Mouse (Mus musculus) bone marrow, adult 2 months (tissue): ENCODE data around the gene Nlrp6. TPM values are rescaled to one million over a fixed set of nuclear protein-coding genes. Genes with fewer than 3 reads are reported as not detected.
A peak's percentile ranks its signal among the peaks of the same experiment; 100 is the strongest.
"Not testable (repeated sequence)": the region's sequence is repeated elsewhere in the genome, so short reads cannot be mapped to it uniquely, and the experiment has no call there.

Experiments
- H3K27ac ChIP-seq: fragments of 200-500 bp; 2 replicates; pipeline ENCODE4 v1.5.1; 2012; ENCODE audit warnings: low read depth, mild to moderate bottlenecking, control low read depth, inconsistent platforms, low read length; ENCODE audit not compliant: control insufficient read depth, poor library complexity, insufficient read depth
- H3K4me1 ChIP-seq: fragments of 200-500 bp; 2 replicates; pipeline ENCODE4 v1.6.1; 2011; ENCODE audit warnings: low read length; ENCODE audit not compliant: control insufficient read depth, insufficient read depth
- H3K4me3 ChIP-seq: fragments of 200-500 bp; replicated peaks from 2 replicates; pipeline ENCODE3; 2011; ENCODE audit warnings: mild to moderate bottlenecking, low read depth, low read length, control low read depth; ENCODE audit not compliant: control insufficient read depth
- CTCF ChIP-seq: fragments of 200-500 bp; IDR thresholded peaks from 2 replicates; pipeline ENCODE4 v1.5.1; 2011; ENCODE audit warnings: low read length, control low read depth; ENCODE audit not compliant: control insufficient read depth, insufficient read depth
- POLR2A ChIP-seq: fragments of 200-500 bp; IDR thresholded peaks from 2 replicates; pipeline ENCODE4 v1.6.1; 2011; ENCODE audit warnings: low read depth, mild to moderate bottlenecking, control low read depth, low read length, borderline replicate concordance; ENCODE audit not compliant: control insufficient read depth
- WGBS: fragments of 180-500 bp; shearing (Covaris S2); methylation state at CpG from one replicate; pipeline ENCODE4 v1.1.7; 2018; 5-methylcytosine and 5-hydroxymethylcytosine counted together
- polyA plus RNA-seq: library from polyadenylated mRNA; stranded (reverse); fragments of >200 nt; gene quantifications from 2 replicates; pipeline ENCODE4 v1.2.4, GENCODE M21; 2011; ENCODE audit warnings: low replicate concordance; ENCODE audit not compliant: missing spikeins, insufficient read depth, insufficient read length

Gene Nlrp6
- polyA plus RNA-seq: 1.9 and 3.1 TPM in 2 replicates

DNA sequence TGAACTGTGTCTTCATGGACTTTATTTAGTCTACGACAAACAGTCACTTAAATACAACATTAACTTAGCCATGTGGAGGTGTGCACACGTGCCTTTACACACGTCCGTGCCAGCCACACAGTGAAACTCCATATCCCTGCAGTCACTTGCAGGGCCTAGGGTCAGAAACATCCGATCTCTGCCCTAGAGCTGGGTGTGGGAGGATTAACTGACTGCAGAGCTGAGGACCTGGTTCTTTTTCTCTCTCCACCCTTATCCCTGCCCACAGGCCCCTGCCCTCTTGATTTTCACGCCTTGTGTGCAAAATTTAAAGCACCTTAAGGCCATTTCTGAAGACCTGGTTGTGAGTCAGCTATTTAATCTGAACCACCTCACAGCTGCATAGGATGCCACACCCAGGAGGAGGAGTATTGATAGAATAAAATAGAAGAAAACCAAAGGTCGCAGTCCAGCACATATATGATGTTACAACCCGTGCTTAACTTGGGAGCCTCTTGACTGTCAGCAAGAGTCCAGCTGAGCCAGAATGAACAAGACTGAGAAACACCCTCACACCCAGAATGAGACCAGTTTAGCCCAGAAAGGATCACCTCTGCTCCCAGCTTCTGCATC lies at the start of gene Nlrp6:
Gene Nlrp6, plus strand, starts transcription at position 485 of the 612 bp plus-strand sequence.
- WGBS: 73% methylated on average over 8 of the region's 8 CpGs
- H3K4me3 ChIP-seq: no peak within 1 kb of the TSS
- no peak for TF ChIP-seq POLR2A
- no peak for TF ChIP-seq CTCF
- H3K4me1 ChIP-seq: no peaks in the 10 kb centered on the region; the same call in 1 of the 2 replicates
- H3K27ac ChIP-seq: no peak within 1 kb of the TSS

- Histone ChIP-seq H3K27ac (peak overlapping the region; percentile 26; the same call in 1 of the 2 replicates), H3K4me1 (peaks cover 11% of the 10 kb centered on the region; the same call in 1 of the 2 replicates), H3K4me3 (no peak overlapping the region)
- WGBS: 6% methylated on average over 4 of the region's 4 CpGs
- TF ChIP-seq POLR2A (no peak), CTCF (no peak)
Measured at GRCm38 (mm10) chr7:140874224-140874623, 46.5 kb upstream of the Nlrp6 start.

GRCm38 (mm10) chr7:140877364-140877763 lies 43.3 kb upstream of the Nlrp6 start:
- no peak overlapping the region for H3K27ac ChIP-seq
- WGBS: 20% methylated on average over 6 of the region's 6 CpGs
- no peak overlapping the region for H3K4me3 ChIP-seq
- H3K4me1 ChIP-seq: peaks cover 15% of the 10 kb centered on the region; the same call in 1 of the 2 replicates
- TF ChIP-seq CTCF: no peak
- TF ChIP-seq POLR2A: no peak

DNA sequence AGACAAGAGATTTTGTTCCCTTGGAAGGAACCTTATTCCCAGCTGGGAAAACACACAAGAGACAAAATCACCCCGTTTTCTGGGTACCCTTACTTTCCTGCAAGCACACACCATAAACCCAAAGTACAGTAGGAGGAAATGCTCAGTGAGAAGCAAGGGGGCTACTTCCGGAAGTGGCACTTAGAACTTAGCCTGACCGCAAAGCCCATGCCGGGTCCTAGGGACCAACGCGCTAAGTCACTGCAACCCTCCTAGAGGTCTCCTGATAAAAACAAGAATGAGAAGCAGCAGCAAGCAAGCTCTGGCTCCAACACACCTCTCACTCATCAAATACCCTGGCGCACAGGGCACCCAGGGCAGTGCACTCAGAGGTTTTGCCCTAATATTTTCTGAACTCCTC lies 41.3 kb upstream of the Nlrp6 start:
- TF ChIP-seq CTCF: no peak
- Histone ChIP-seq H3K4me1 (peaks cover 15% of the 10 kb centered on the region; the same call in 1 of the 2 replicates), H3K27ac (peak overlapping the region; percentile 46; the same call in 1 of the 2 replicates), H3K4me3 (peak overlapping the region; percentile 2)
- WGBS: 4% methylated on average over 7 of the region's 7 CpGs

DNA sequence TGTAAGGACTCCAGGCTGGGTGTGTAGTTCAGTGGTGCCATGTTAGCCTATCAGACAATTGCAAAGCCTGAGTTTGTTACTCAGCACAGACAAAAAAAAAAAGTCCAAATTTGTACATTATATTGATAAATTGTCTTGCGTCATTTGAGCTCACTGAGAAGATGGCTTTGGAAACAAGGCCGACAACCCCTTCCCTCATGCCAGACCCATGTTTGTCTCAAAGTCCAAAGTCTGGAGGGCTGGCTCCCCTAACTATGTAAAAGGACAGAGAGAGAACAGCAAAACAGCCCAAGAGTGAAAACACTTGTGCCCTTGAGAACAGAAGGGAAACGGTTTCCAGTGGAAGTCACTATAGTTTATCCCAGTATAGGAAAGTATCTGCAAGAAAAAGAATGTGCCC lies 40.3 kb upstream of the Nlrp6 start:
- no peak overlapping the region for H3K4me3 ChIP-seq
- WGBS: 12% methylated on average over 3 of the region's 3 CpGs

GRCm38 (mm10) chr7:140880865-140881515 lies 39.7 kb upstream of the Nlrp6 start:
- peak overlapping the region; percentile 99 for H3K4me3 ChIP-seq
- H3K4me1 ChIP-seq: peaks cover 10% of the 10 kb centered on the region; the same call in 1 of the 2 replicates
- no peak overlapping the region for H3K27ac ChIP-seq
- under 1% methylated on average over 8 of the region's 8 CpGs for WGBS
- TF ChIP-seq POLR2A: no peak
- TF ChIP-seq CTCF: no peak

More for the DNA sequence above, 40.3 kb upstream of the Nlrp6 start:
- TF ChIP-seq POLR2A (no peak), CTCF (no peak)
- Histone ChIP-seq H3K4me1 (peaks cover 10% of the 10 kb centered on the region; the same call in 1 of the 2 replicates), H3K27ac (no peak overlapping the region)

- Histone ChIP-seq H3K4me1 (peaks cover 10% of the 10 kb centered on the region; the same call in 1 of the 2 replicates), H3K27ac (peak within 1 kb of the TSS; percentile 82), H3K4me3 (peak within 1 kb of the TSS; percentile 99)
- TF ChIP-seq CTCF (no peak; the same call in 1 of the 2 replicates), POLR2A (peak; percentile 82; the same call in 1 of the 2 replicates)
- under 1% methylated on average over 59 of the region's 59 CpGs for WGBS
Measured at GRCm38 (mm10) chr7:140881696-140882468, 38.8 kb upstream of the Nlrp6 start, which contains the start of the genes Psmd13 and Sirt3. TSS of gene Psmd13 (plus strand) at chr7:140881968. TSS of gene Sirt3 (minus strand) at chr7:140882309.

DNA sequence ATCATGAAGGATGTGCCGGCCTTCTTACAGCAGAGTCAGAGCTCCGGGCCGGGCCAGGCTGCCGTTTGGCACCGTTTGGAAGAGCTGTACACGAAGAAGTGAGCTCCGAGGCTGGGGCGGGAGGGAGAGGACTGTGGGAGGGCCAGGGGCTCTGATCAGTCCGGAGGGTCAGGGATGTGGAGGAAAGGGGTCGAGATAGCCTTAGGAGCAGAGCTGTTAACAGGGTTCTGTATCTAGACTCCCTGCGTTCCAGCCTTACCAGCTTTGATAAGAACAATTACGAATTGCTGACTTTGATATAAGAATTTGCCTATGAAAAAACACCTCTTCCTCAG lies 38.3 kb upstream of the Nlrp6 start:
- 0% methylated on average over 12 of the region's 12 CpGs for whole genome bisulfite sequencing
- TF ChIP-seq CTCF (no peak), POLR2A (no peak)
- H3K4me1 ChIP-seq: peaks cover 10% of the 10 kb centered on the region; the same call in 1 of the 2 replicates
- H3K4me3 ChIP-seq: peak overlapping the region; percentile 99
- peak overlapping the region; percentile 54 for H3K27ac ChIP-seq

- H3K27ac ChIP-seq, H3K4me1 ChIP-seq, H3K4me3 ChIP-seq: not testable (repeated sequence)
- WGBS: 96% methylated on average over 16 of the region's 16 CpGs
Measured at GRCm38 (mm10) chr7:140890636-140891035, 30.1 kb upstream of the Nlrp6 start.
